Mouse (Mus musculus) spleen, postnatal 36 days (tissue): ENCODE measurements around the gene A2m.

Experiments
- DNase-seq, 2 experiments: peaks; one replicate each; pipeline ENCODE4 v3.0.0; 2022; ENCODE audit warnings: low spot score in 2 of 2, mixed read lengths in 1 of 2

Gene A2m

GRCm38 (mm10) chr6:121635076-121635475, at the start of gene A2m:
Gene A2m, plus strand, starts transcription at chr6:121635376.
- no peak for DNase-seq

DNA sequence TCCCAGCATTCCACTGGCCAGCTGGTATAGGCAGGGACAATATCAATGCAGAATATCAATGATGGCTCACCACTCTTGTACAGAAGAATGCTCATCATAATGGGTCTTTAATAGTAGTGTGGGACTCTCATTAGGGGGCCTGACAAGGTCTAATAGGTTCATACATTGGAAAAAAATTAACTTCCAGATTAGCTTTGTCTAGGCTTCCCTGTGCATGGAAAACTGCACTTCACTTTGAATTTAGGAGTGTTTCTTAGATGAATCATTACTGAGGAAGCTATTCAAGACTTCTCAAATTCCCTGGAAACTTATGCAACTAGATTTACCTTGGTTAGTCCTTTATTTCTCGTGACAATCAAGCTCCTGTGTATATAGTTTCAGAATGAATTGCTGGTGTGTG, 45.0 kb upstream of the A2m start:
- no peak for DNase-seq

GRCm38 (mm10) chr6:121600927-121601326, 34.2 kb upstream of the A2m start:
- DNase-seq = no peak

- DNase-seq = no peak
Measured at GRCm38 (mm10) chr6:121607861-121608260, 27.3 kb upstream of the A2m start.

DNA sequence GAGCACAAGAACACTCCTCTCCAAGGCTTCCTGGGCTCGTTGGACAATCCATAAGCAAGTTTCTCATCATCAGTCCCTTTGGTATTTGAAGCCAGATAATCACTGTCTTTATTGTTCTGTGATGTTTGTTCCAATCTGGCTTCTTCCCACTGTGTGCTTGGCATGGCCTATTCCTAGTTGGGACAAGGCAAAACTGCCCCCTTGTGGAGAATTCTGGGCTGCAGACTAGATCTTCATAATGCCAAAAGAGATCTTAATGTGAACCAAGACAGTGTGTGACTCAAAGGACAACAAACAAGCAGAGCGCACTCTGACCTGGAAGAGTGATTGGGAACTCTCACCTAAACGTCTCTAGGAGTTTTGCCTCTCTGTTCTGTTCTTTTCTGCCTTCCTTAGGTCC, 23.4 kb upstream of the A2m start:
- no peak for DNase-seq

DNA sequence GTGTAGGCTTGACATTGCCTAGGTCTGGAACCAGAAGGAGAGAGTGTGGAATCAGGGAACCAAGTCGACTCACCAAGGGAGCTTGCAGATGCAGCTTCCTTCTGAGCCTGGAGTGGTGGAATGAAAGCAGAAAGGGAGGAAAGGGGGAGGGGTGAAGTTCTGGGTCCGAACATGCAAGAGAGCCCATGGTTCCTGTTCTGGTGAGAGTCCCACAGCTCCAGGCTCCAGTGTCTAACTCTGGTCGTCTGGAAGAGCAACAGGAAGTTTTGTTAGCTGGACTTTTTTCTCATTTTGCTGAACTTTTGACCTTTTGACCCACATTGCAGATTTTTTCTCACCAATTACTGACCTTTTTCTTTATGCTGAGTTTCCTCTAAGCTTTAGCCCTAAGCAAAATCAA, 17.7 kb upstream of the A2m start:
- DNase-seq = no peak

GRCm38 (mm10) chr6:121622525-121622924, 12.7 kb upstream of the A2m start:
- no peak for DNase-seq

DNA sequence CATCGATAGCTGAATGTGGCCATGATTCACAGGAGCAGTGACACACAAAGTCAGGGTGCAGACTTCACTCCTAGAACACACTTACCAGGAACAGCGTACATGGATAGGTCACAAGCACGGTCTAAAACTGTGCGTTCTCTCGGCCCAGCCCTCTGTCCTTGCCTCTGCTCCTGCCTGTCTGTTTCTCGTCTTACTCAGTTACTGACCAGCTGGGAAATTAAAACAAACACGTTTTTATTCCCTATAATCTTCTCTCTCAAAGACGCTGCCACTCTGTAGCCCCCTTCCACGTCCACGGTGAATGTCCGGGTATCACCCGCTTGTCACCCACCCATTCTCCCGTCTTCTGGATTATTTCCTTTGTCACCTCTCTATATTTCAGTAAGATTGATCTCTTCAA, 656 bp upstream of the A2m start:
- no peak for DNase-seq

DNA sequence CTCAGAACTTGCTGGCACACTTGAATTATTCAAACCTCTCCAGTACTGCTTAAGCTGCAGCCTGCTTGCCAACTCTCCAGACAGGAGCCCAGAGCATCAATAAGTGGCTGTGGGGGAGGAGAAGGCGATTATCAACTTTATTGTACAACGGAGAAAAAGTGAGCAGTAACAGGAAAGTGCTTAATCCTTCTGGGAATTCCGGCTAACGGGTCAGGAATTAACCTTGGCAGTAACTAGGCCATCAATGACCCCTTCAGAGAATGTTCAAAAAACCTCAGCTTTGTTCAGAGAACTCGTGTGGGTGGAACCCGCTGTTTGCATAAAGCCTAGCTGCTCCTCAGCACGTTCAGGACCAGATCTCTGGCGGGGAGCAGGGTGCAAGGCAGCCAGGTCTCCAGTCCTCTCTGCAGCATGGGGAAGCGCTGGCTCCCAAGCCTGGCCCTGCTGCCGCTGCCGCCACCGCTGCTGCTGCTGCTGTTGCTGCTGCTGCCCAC, 749 bp downstream of the A2m start:
- no peak for DNase-seq

DNA sequence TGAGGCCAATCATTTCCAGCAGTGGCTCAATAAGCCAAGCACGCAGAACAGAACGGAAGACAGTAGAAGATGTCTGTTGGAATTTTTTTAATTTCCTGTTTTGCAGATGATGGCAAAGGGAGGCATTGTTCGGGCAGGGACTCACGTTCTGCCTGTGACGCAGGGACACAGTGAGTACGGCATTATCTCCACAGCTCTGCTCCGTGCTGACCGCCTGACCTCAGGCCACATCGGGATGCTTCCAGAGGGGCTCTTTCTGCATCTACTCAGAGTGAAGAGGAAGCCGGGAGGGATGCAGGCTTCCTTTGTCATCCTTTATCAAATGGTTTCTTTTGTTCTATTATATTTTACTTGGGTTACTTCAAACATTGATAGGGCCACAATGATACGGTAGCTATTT, 13.3 kb downstream of the A2m start:
- DNase-seq = no peak
